Mouse (Mus musculus) adrenal gland, adult 8-10 months (tissue): ENCODE measurements around the gene Klhdc7b. TPM values are rescaled to one million over a fixed set of nuclear protein-coding genes. Genes with fewer than 3 reads are reported as not detected.
"Not testable (repeated sequence)": the region's sequence is repeated elsewhere in the genome, so short reads cannot be mapped to it uniquely, and the experiment has no call there.

Source experiments
- DNase-seq: peaks from one replicate; pipeline ENCODE4 v3.0.0; 2022
- total RNA-seq, 4 experiments: library from RNA; stranded (reverse); gene quantifications; 2 replicates each; pipeline ENCODE4 v1.2.4; 2022

Gene Klhdc7b
- total RNA-seq, 4 experiments from 2014 or later = 0.09 TPM; not detected in 3

- DNase-seq = peak; percentile 93
Observed at GRCm38 (mm10) chr15:89429352-89430221, 44.9 kb downstream of the Klhdc7b start, which contains the start of the genes C730034F03Rik, Gm44502 and Chkb. Gene C730034F03Rik, plus strand, starts transcription at chr15:89429589. Gene Gm44502, minus strand, starts transcription at chr15:89429696. Gene Chkb, minus strand, starts transcription at chr15:89429908.

- no peak for DNase-seq
Observed at GRCm38 (mm10) chr15:89430341-89430740, 45.6 kb downstream of the Klhdc7b start.

- DNase-seq = not testable (repeated sequence)
Observed at GRCm38 (mm10) chr15:89430771-89431170, 46.1 kb downstream of the Klhdc7b start.

- no peak for DNase-seq
Observed at GRCm38 (mm10) chr15:89431271-89431670, 46.6 kb downstream of the Klhdc7b start.

- no peak for DNase-seq
Observed at GRCm38 (mm10) chr15:89431806-89432205, 47.1 kb downstream of the Klhdc7b start.

- DNase-seq = no peak
Observed at GRCm38 (mm10) chr15:89432946-89433345, 48.2 kb downstream of the Klhdc7b start.

GRCm38 (mm10) chr15:89434136-89434535 lies 49.4 kb downstream of the Klhdc7b start:
- DNase-seq = no peak

GRCm38 (mm10) chr15:89435878-89436277 lies 51.2 kb downstream of the Klhdc7b start:
- no peak for DNase-seq

Other genes with a start within 250 kb of the Klhdc7b start
- 10 to 100 TPM; 10.5 to 22.7 (median 14.3) TPM for gene Mapk12, start 244.2 kb upstream of the Klhdc7b start, total RNA-seq
- 1 to 10 TPM; 4.6 to 7.7 (median 6.3) TPM for gene Mapk11, start 235.3 kb upstream of the Klhdc7b start, total RNA-seq
- gene Plxnb2, start 204.1 kb upstream of the Klhdc7b start, total RNA-seq = 100 to 1,000 TPM; 153 to 177 (median 157) TPM
- 10 to 100 TPM in 1 of 4 experiments, 1 to 10 TPM in 3; 6.9 to 13.2 (median 8.9) TPM for gene Dennd6b, start 188.4 kb upstream of the Klhdc7b start, total RNA-seq
- 10 to 100 TPM; 46.8 to 89.2 (median 66.8) TPM for gene Ppp6r2, start 173.4 kb upstream of the Klhdc7b start, total RNA-seq
- gene Sbf1, start 69.6 kb upstream of the Klhdc7b start, total RNA-seq = 100 to 1,000 TPM in 2 of 4 experiments, 10 to 100 TPM in 2; 90.8 to 127 (median 101) TPM
- not detected for gene Adm2, start 62.2 kb upstream of the Klhdc7b start, total RNA-seq
- 1 to 10 TPM in 2 of 4 experiments, not detected in 2; 1.4 TPM for gene Miox, start 50.5 kb upstream of the Klhdc7b start, total RNA-seq
- gene Lmf2, start 29.3 kb upstream of the Klhdc7b start, total RNA-seq = 10 to 100 TPM; 44.4 to 57.5 (median 48.6) TPM
- 10 to 100 TPM; 79.1 to 93.1 (median 87.8) TPM for gene Ncaph2, start 29.2 kb upstream of the Klhdc7b start, total RNA-seq
- 10 to 100 TPM; 18.7 to 28.6 (median 24.6) TPM for gene Sco2, start 11.1 kb upstream of the Klhdc7b start, total RNA-seq
- under 1 TPM; 0.22 to 0.73 (median 0.51) TPM for gene Tymp, start 7.9 kb upstream of the Klhdc7b start, total RNA-seq
- gene Odf3b, start 5.6 kb upstream of the Klhdc7b start, total RNA-seq = under 1 TPM; 0.34 to 0.73 (median 0.43) TPM
- gene Syce3, start 25.6 kb downstream of the Klhdc7b start, total RNA-seq = not detected
- gene Cpt1b, start 40.9 kb downstream of the Klhdc7b start, total RNA-seq = 10 to 100 TPM in 3 of 4 experiments, 1 to 10 TPM in 1; 6.3 to 68.6 (median 53.1) TPM
- 1 to 10 TPM; 1.1 to 2.3 (median 1.9) TPM for gene C730034F03Rik, start 44.7 kb downstream of the Klhdc7b start, total RNA-seq
- 1 to 10 TPM in 2 of 4 experiments, not detected in 2; 1.2 to 1.5 TPM for gene Gm44502, start 44.8 kb downstream of the Klhdc7b start, total RNA-seq
- gene Chkb, start 45.0 kb downstream of the Klhdc7b start, total RNA-seq = 10 to 100 TPM; 47.0 to 76.2 (median 66.7) TPM
- gene Mapk8ip2, start 69.0 kb downstream of the Klhdc7b start, total RNA-seq = 10 to 100 TPM; 14.3 to 19.0 (median 15.0) TPM
- gene Arsa, start 92.5 kb downstream of the Klhdc7b start, total RNA-seq = 10 to 100 TPM; 16.9 to 32.5 (median 21.6) TPM
- gene Shank3, start 114.7 kb downstream of the Klhdc7b start, total RNA-seq = 10 to 100 TPM; 29.1 to 61.2 (median 42.8) TPM
- gene Acr, start 183.4 kb downstream of the Klhdc7b start, total RNA-seq = 1 to 10 TPM in 1 of 4 experiments, under 1 TPM in 3; 0.17 to 1.4 (median 0.71) TPM
- 10 to 100 TPM in 3 of 4 experiments, 1 to 10 TPM in 1; 9.4 to 20.8 (median 15.1) TPM for gene Rabl2, start 207.0 kb downstream of the Klhdc7b start, total RNA-seq